Mouse (Mus musculus) layer of hippocampus, postnatal 25 days (tissue): ENCODE results near the gene Dzank1. TPM values are rescaled to one million over a fixed set of nuclear protein-coding genes. Genes with fewer than 3 reads are reported as not detected.

ENCODE experiments used
- DNase-seq, 2 experiments: peaks; one replicate each; pipeline ENCODE4 v3.0.0; 2022; ENCODE audit warnings: mixed read lengths in 2 of 2, low spot score in 1 of 2; ENCODE audit errors: extremely low spot score in 1 of 2
- total RNA-seq, 2 experiments: library from RNA; stranded (reverse); gene quantifications; 2 replicates each; pipeline ENCODE4 v1.2.3; 2021

The Dzank1 gene
- total RNA-seq, 2 experiments from 2014 or later = 115 to 122 TPM

DNA sequence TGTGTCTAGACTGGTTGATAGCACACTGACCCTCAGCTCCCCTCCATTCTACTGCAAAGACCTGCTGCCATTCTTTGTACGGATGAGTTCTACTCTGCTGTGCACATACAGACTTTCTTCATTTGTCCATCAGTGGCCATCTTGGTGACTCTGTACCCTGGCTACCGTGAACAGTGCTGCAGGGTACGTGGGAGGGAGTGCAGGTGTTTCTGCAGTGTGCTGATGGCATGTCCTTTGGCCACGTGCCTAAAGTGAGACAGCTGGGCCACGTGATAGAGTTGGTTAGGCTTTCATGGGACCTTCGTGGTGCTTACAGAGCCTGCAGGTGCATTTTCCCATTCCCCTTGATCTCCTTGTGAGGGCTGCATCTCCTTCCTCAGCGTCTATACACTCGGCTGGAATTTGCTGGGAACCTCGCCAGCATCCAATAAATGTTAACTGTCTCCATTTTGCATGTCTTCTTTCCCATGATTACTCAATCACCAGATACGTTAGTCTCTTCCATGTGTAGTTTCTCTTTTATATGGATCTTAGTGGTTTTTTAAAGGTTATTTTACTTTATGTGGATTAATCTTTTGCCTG, 105.0 kb downstream of the Dzank1 start:
- DNase-seq = no peak

Other genes starting within 250 kb of the Dzank1 start
- 1 to 10 TPM in 1 of 2 experiments, under 1 TPM in 1; 0.96 to 1.0 TPM for gene Ovol2, start 195.3 kb downstream of the Dzank1 start, total RNA-seq
- 10 to 100 TPM; 30.9 to 31.4 TPM for gene Kat14, start 158.4 kb downstream of the Dzank1 start, total RNA-seq
- gene Pet117, start 158.4 kb downstream of the Dzank1 start, total RNA-seq = 1 to 10 TPM; 2.8 to 8.3 TPM
- 10 to 100 TPM; 23.4 to 29.2 TPM for gene Polr3f, start 304 bp upstream of the Dzank1 start, total RNA-seq
- gene Rbbp9, start 23.5 kb upstream of the Dzank1 start, total RNA-seq = 10 to 100 TPM; 27.9 to 31.8 TPM
- gene Sec23b, start 28.8 kb upstream of the Dzank1 start, total RNA-seq = 10 to 100 TPM; 47.0 to 53.1 TPM
- 10 to 100 TPM; 57.0 to 69.0 TPM for gene Smim26, start 66.6 kb upstream of the Dzank1 start, total RNA-seq
- 10 to 100 TPM; 66.5 to 66.6 TPM for gene Dtd1, start 72.5 kb upstream of the Dzank1 start, total RNA-seq